Mouse (Mus musculus) left cerebral cortex, postnatal 4 days (tissue): ENCODE measurements around the gene Gzma. TPM values are rescaled to one million over a fixed set of nuclear protein-coding genes. Genes with fewer than 3 reads are reported as not detected.

Experiments
- DNase-seq: peaks from one replicate; pipeline ENCODE4 v3.0.0-alpha.2; 2022
- intact Hi-C: fragments of 180-260 bp; cut with DNase I; formaldehyde crosslinking; loops from one replicate; pipeline ENCODE4 v1.15.1; 2025
- total RNA-seq, 2 experiments: library from RNA; stranded (reverse); gene quantifications; 2 replicates each; pipeline ENCODE4 v1.2.3; 2021

Gene Gzma
- total RNA-seq, 2 experiments from 2014 or later: not detected

DNA sequence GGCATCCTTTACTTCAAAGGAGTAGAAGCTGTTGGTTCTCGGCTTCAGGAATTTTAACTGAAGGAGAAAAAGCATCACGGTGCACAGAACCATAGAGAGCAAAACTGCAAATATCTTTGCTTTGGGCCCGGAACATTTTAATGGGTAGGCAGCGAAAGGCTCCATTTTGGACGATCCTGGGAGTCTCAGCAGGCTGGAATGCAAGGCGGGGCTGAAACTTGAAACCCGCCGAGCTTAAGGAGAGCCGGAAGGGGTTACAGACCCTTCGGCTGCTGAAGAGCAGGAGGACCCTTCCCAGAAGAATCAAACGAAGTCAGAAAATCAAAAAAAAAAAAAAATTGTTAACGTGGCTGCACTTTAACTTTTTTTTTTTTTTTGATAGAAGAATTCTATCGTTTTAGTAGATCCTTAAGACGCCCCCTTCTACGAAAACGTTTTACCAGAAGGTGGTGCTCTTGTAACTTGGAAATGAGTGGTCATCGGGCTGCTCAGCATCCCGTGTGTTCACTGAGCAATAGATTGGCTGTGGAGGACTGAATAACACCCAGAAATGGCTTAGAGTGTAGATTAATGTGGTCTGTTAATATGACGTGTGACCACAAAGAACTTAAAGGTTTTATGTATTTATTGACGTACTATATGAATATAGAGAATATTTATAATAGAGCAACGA, 54.4 kb downstream of the Gzma start, which contains the start of gene Gpx8:
Gene Gpx8, minus strand, starts transcription at position 200 of the 673 bp plus-strand sequence.
- intact Hi-C loops: loop anchor here (5.0 kb wide), 2 partner anchors 91 to 221 kb away; no protein-coding TSS in a partner anchor

DNA sequence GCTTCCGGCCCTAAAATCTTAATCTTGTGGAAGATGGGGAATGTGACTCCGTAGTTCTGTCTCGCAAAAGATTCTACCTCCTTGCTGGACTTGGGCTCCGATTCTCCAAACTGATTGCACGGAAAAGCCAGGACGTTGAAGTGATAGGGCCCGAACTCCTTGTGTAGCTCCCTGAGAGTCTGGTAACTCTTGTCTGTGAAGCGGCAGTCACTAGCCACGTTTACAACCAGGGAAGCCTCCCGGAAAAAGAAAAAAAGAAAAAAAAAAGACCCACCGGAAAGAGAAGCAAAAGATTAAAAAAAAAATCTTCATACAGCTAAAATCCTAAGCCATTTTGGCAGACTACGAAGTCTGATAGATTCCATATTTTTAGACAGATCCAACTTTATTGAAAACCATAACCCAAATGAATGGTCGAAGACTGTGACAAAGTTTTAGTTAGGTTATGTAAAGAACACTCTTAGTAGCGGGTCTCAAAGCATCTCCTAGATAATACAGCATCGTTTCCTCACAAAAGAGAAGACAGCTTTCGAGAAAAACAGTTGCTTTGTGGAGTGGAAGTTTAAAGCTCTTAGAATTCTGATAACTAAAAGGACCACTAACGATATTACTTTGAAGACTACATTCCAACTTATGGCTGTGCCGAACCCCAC, 55.2 kb downstream of the Gzma start:
- intact Hi-C loops: loop anchor here (5.0 kb wide), 2 partner anchors 92 to 222 kb away; no protein-coding TSS in a partner anchor
- DNase-seq: no peak

More for the DNA sequence above, 54.4 kb downstream of the Gzma start, which contains the start of gene Gpx8:
- peak; percentile 40 for DNase-seq

- no peak for DNase-seq
- intact Hi-C loops: loop anchor here (5.0 kb wide), 2 partner anchors 92 to 222 kb away; no protein-coding TSS in a partner anchor
Observed at GRCm38 (mm10) chr13:113044876-113045275, 55.9 kb downstream of the Gzma start.

Other genes starting within 250 kb of the Gzma start
- gene Mtrex, start 173.6 kb downstream of the Gzma start, total RNA-seq: 10 to 100 TPM; 44.1 to 47.5 TPM
- 10 to 100 TPM; 31.7 to 33.1 TPM for gene Dhx29, start 173.5 kb downstream of the Gzma start, total RNA-seq
- gene Ccno, start 113.2 kb downstream of the Gzma start, total RNA-seq: 1 to 10 TPM in 1 of 2 experiments, under 1 TPM in 1; 0.76 to 1.3 TPM
- under 1 TPM; 0.28 to 0.62 TPM for gene Mcidas, start 107.1 kb downstream of the Gzma start, total RNA-seq
- gene Cdc20b, start 65.9 kb downstream of the Gzma start, total RNA-seq: 1 to 10 TPM in 1 of 2 experiments, under 1 TPM in 1; 0.83 to 1.0 TPM
- 10 to 100 TPM; 15.7 to 17.5 TPM for gene Gpx8, start 54.6 kb downstream of the Gzma start, total RNA-seq
- under 1 TPM; 0.48 to 0.52 TPM for gene Esm1, start 108.7 kb upstream of the Gzma start, total RNA-seq
- not detected for gene Gzmk, start 124.9 kb upstream of the Gzma start, total RNA-seq
- gene BC067074, start 192.2 kb upstream of the Gzma start, total RNA-seq: 1 to 10 TPM; 1.5 to 1.7 TPM